Mouse (Mus musculus) midbrain, embryonic 15.5 days (tissue): ENCODE results near the gene Plxnb1. TPM values are rescaled to one million over a fixed set of nuclear protein-coding genes. Genes with fewer than 3 reads are reported as not detected.

ENCODE experiments used
- ATAC-seq: fragments of 200-750 bp; cut with Nextera tagmentation; replicated peaks from 2 replicates; pipeline ENCODE4 v1.8.0; 2017; ENCODE audit warnings: moderate TSS enrichment
- H3K27ac ChIP-seq: fragments of 300-500 bp; sonication (generic); 2 replicates; pipeline ENCODE4 v1.5.1; 2015; ENCODE audit warnings: mild to moderate bottlenecking, inconsistent platforms
- H3K27me3 ChIP-seq: fragments of 300-500 bp; sonication (generic); replicated peaks from 2 replicates; pipeline ENCODE4 v1.6.1; 2015; ENCODE audit warnings: inconsistent platforms
- H3K36me3 ChIP-seq: fragments of 300-500 bp; sonication (generic); replicated peaks from 2 replicates; pipeline ENCODE4 v1.6.1; 2015; ENCODE audit warnings: inconsistent platforms
- H3K4me1 ChIP-seq: fragments of 300-500 bp; sonication (generic); 2 replicates; pipeline ENCODE4 v1.6.1; 2015; ENCODE audit warnings: inconsistent platforms
- H3K4me2 ChIP-seq: fragments of 300-500 bp; sonication (generic); 2 replicates; pipeline ENCODE4 v1.6.1; 2015; ENCODE audit warnings: inconsistent platforms, mild to moderate bottlenecking, moderate library complexity
- H3K4me3 ChIP-seq: fragments of 300-500 bp; sonication (generic); 2 replicates; pipeline ENCODE4 v1.5.1; 2015; ENCODE audit warnings: mild to moderate bottlenecking, inconsistent platforms
- H3K9ac ChIP-seq: fragments of 300-500 bp; sonication (generic); 2 replicates; pipeline ENCODE4 v1.6.1; 2015; ENCODE audit warnings: mild to moderate bottlenecking, inconsistent platforms
- H3K9me3 ChIP-seq: fragments of 300-500 bp; sonication (generic); 2 replicates; pipeline ENCODE4 v1.6.1; 2016; ENCODE audit warnings: inconsistent platforms
- WGBS: fragments of 180-500 bp; shearing (Covaris S2); methylation state at CpG from one replicate; pipeline ENCODE4 v1.1.7; 2015; ENCODE audit warnings: mixed read lengths; 5-methylcytosine and 5-hydroxymethylcytosine counted together
- polyA plus RNA-seq: library from polyadenylated mRNA; unstranded; fragments of >200 nt; fragmentation: Nextera tagmentation; extraction: Ambion mirVana; gene quantifications from 2 replicates; pipeline ENCODE4 v1.2.1, GENCODE M21; 2015

Plxnb1 gene
- 25.5 and 27.3 TPM in 2 replicates for polyA plus RNA-seq

GRCm38 (mm10) chr9:109095137-109095982, at the start of gene Plxnb1:
Gene Plxnb1 (plus strand): TSS chr9:109095389.
- Histone ChIP-seq H3K9me3 (no peaks in the 10 kb centered on the region), H3K27ac (peak within 1 kb of the TSS; percentile 99), H3K4me2 (peak within 1 kb of the TSS; percentile 85), H3K9ac (peak within 1 kb of the TSS; percentile 87), H3K4me3 (peak within 1 kb of the TSS; percentile 83), H3K36me3 (peaks cover 2% of the 10 kb centered on the region; the same call in 1 of the 2 replicates), H3K27me3 (no peaks in the 10 kb centered on the region), H3K4me1 (peaks cover 49% of the 10 kb centered on the region)
- peak; percentile 70 for ATAC-seq
- under 1% methylated on average over 86 of the region's 102 CpGs for WGBS

- H3K4me1 ChIP-seq: no peaks in the 10 kb centered on the region
- H3K27ac ChIP-seq: no peak overlapping the region
- 29% methylated on average over 5 of the region's 5 CpGs for WGBS
- H3K36me3 ChIP-seq: no peaks in the 10 kb centered on the region
- ATAC-seq: no peak
- H3K27me3 ChIP-seq: no peaks in the 10 kb centered on the region
- H3K4me3 ChIP-seq: no peak overlapping the region
- no peaks in the 10 kb centered on the region for H3K9me3 ChIP-seq
- no peak overlapping the region for H3K9ac ChIP-seq
- no peak overlapping the region for H3K4me2 ChIP-seq
These were observed 48.9 kb upstream of the Plxnb1 start for GRCm38 (mm10) chr9:109046306-109046705.

- H3K4me1 ChIP-seq: peaks cover under 1% of the 10 kb centered on the region; the same call in 1 of the 2 replicates
- H3K27me3 ChIP-seq: no peaks in the 10 kb centered on the region
- no peak overlapping the region for H3K9ac ChIP-seq
- no peak overlapping the region for H3K27ac ChIP-seq
- no peak for ATAC-seq
- WGBS: 83% methylated on average over 7 of the region's 7 CpGs
- no peak overlapping the region for H3K4me2 ChIP-seq
- no peaks in the 10 kb centered on the region for H3K9me3 ChIP-seq
- no peak overlapping the region for H3K4me3 ChIP-seq
- H3K36me3 ChIP-seq: no peaks in the 10 kb centered on the region
These were observed 45.9 kb upstream of the Plxnb1 start for GRCm38 (mm10) chr9:109049316-109049715.

GRCm38 (mm10) chr9:109049996-109050673, 45.1 kb upstream of the Plxnb1 start:
- ATAC-seq: no peak
- no peaks in the 10 kb centered on the region for H3K9me3 ChIP-seq
- 81% methylated on average over 9 of the region's 9 CpGs for WGBS

DNA sequence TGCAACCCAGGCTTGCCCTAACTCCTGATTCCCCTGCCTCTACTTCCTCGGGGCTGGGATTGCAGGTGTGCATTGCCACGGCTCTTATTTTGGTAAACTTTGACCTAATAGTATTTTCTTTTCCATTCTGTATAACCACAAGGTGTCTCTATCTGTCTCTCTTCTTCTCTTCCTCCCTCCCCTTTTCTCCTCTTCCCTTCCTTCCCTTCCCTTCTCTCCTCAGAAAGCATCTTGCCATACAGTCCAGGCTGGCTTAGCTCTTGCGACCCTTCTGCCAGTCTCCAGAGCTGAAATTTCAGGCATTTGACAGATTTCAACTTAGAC, 44.6 kb upstream of the Plxnb1 start:
- Histone ChIP-seq H3K9ac (no peak overlapping the region), H3K4me2 (no peak overlapping the region), H3K36me3 (no peaks in the 10 kb centered on the region), H3K27me3 (no peaks in the 10 kb centered on the region), H3K4me3 (no peak overlapping the region), H3K27ac (no peak overlapping the region), H3K4me1 (peaks cover 10% of the 10 kb centered on the region; the same call in 1 of the 2 replicates), H3K9me3 (no peaks in the 10 kb centered on the region)
- 85% methylated on average over 3 of the region's 3 CpGs for WGBS
- no peak for ATAC-seq

More at GRCm38 (mm10) chr9:109049996-109050673, 45.1 kb upstream of the Plxnb1 start:
- H3K4me2 ChIP-seq: no peak overlapping the region
- H3K27me3 ChIP-seq: no peaks in the 10 kb centered on the region
- H3K27ac ChIP-seq: no peak overlapping the region
- no peak overlapping the region for H3K9ac ChIP-seq
- H3K36me3 ChIP-seq: no peaks in the 10 kb centered on the region
- peaks cover 5% of the 10 kb centered on the region; the same call in 1 of the 2 replicates for H3K4me1 ChIP-seq
- no peak overlapping the region for H3K4me3 ChIP-seq

DNA sequence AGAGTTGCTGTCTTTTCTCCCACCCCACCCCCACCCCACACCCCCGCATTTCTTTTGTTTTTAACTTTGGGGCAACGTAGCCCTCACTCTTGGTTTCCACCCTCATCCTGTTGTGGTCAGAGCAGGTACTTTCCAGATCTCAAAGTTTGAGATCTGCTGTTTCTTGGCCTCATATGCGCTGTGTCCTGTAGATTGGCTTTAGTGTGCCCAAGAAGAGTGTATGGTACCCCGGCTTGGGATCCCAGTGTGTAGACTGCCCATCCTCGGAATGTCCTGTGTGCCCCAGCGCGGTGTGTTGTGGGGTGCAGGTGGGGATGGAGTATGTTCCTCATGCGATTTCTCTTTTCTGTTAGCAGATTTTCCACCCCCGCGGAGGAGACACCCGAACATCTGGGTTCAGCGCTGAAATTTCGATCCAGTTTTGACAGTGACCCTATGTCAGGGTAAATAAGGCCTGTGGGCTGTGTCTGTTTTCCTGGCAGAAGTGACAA, 44.1 kb upstream of the Plxnb1 start:
- H3K4me1 ChIP-seq: peaks cover 11% of the 10 kb centered on the region; the same call in 1 of the 2 replicates
- H3K27me3 ChIP-seq: no peaks in the 10 kb centered on the region
- H3K27ac ChIP-seq: no peak overlapping the region
- H3K9ac ChIP-seq: no peak overlapping the region
- no peak overlapping the region for H3K4me3 ChIP-seq
- H3K9me3 ChIP-seq: no peaks in the 10 kb centered on the region
- no peak for ATAC-seq
- H3K36me3 ChIP-seq: no peaks in the 10 kb centered on the region
- H3K4me2 ChIP-seq: no peak overlapping the region
- WGBS: 91% methylated on average over 13 of the region's 13 CpGs

- 90% methylated on average over 10 of the region's 10 CpGs for WGBS
- H3K4me1 ChIP-seq: peaks cover 11% of the 10 kb centered on the region; the same call in 1 of the 2 replicates
- ATAC-seq: no peak
These were observed 43.3 kb upstream of the Plxnb1 start for GRCm38 (mm10) chr9:109051651-109052489.

GRCm38 (mm10) chr9:109052490-109053260, 42.5 kb upstream of the Plxnb1 start:
- Histone ChIP-seq H3K4me1 (peaks cover 11% of the 10 kb centered on the region; the same call in 1 of the 2 replicates), H3K36me3 (peaks cover 3% of the 10 kb centered on the region; the same call in 1 of the 2 replicates), H3K27me3 (no peaks in the 10 kb centered on the region), H3K4me2 (no peak overlapping the region), H3K9ac (no peak overlapping the region), H3K27ac (no peak overlapping the region), H3K4me3 (no peak overlapping the region), H3K9me3 (no peaks in the 10 kb centered on the region)
- 87% methylated on average over 9 of the region's 9 CpGs for WGBS
- ATAC-seq: no peak

More at GRCm38 (mm10) chr9:109051651-109052489, 43.3 kb upstream of the Plxnb1 start:
- Histone ChIP-seq H3K9me3 (no peaks in the 10 kb centered on the region), H3K36me3 (no peaks in the 10 kb centered on the region), H3K4me2 (no peak overlapping the region), H3K27ac (no peak overlapping the region), H3K9ac (no peak overlapping the region), H3K27me3 (no peaks in the 10 kb centered on the region), H3K4me3 (no peak overlapping the region)

DNA sequence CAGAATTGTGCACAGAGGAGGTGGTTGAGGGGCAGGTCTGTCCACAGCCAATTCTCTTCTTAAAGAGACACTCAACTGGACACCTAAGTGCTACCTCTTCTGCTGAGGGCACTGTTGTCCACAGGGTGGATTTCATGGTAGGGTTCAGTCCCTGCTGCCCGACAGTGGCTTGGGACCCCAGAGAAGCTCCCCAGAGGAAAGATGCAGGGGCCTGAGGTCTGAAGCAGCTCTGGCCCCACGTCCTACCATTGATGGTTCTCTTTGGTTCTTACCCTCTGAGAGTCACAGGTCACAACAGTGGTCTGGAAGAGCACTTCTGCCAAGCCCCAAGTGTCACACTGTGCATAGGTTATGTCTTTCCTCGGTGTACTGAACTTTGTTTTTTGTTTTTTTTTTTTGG, 41.8 kb upstream of the Plxnb1 start:
- no peak overlapping the region for H3K27ac ChIP-seq
- WGBS: 77% methylated on average over 3 of the region's 3 CpGs
- H3K36me3 ChIP-seq: peaks cover 10% of the 10 kb centered on the region; the same call in 1 of the 2 replicates

DNA sequence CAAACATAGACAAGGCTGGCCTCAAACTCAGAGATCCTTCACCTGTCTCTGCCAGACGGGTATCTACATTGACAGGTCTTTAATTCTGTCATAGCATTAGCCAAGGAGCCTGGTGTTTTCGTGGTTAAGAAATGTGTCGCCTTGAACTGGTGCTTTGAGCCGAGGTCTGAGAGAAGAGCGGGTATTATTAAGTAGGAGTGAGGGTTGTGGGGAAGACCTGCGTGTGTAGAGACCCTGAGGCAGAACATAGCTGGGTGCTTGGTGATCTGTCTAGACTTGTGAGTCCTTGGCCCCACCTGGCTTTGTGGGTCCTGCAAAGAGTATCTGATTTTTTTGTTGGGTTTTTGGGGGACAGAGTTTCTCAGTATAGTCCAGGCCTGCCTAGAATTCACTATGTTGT, 41.3 kb upstream of the Plxnb1 start:
- H3K4me3 ChIP-seq: no peak overlapping the region
- 81% methylated on average over 6 of the region's 6 CpGs for WGBS
- no peak overlapping the region for H3K27ac ChIP-seq
- no peak for ATAC-seq
- H3K9me3 ChIP-seq: no peaks in the 10 kb centered on the region
- H3K27me3 ChIP-seq: no peaks in the 10 kb centered on the region
- no peak overlapping the region for H3K9ac ChIP-seq
- H3K4me2 ChIP-seq: no peak overlapping the region
- H3K36me3 ChIP-seq: peaks cover 11% of the 10 kb centered on the region; the same call in 1 of the 2 replicates
- peaks cover 16% of the 10 kb centered on the region for H3K4me1 ChIP-seq

More for the DNA sequence above, 41.8 kb upstream of the Plxnb1 start:
- Histone ChIP-seq H3K9me3 (no peaks in the 10 kb centered on the region), H3K9ac (no peak overlapping the region), H3K4me1 (peaks cover 11% of the 10 kb centered on the region), H3K4me3 (no peak overlapping the region), H3K4me2 (no peak overlapping the region), H3K27me3 (no peaks in the 10 kb centered on the region)
- ATAC-seq: no peak

DNA sequence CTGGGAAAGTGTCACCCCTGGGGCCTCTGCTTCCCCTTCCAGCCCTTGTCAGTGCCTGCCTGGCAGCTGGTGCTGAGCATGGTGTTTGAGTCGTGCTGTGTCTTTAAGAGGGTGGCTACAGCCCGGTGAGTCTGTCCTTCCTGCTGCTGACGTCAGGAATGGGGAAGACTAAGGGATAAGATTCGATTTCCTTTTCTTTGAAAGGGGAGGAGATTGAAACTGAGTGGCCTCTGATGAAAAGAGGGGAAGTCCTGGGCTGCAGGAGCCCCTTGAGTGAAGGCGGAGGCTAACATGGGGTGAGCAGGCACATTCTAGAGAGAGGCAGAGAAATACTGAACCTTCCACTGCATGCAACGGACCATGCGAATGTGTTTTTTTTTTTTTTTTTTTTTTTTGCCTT, 40.5 kb upstream of the Plxnb1 start:
- WGBS: 7% methylated on average over 7 of the region's 7 CpGs
- Histone ChIP-seq H3K4me2 (peak overlapping the region; percentile 43), H3K4me3 (peak overlapping the region; percentile 35), H3K9me3 (no peaks in the 10 kb centered on the region), H3K36me3 (peaks cover 11% of the 10 kb centered on the region; the same call in 1 of the 2 replicates), H3K27me3 (no peaks in the 10 kb centered on the region), H3K4me1 (peaks cover 23% of the 10 kb centered on the region), H3K9ac (peak overlapping the region; percentile 38; the same call in 1 of the 2 replicates), H3K27ac (peak overlapping the region; percentile 64)
- peak; percentile 80 for ATAC-seq
